Comparison of ENCODE assay signal across 22 mouse cellular contexts in genomic region chr14:120284504-120284903, GRCm38 (mm10). TPM values are rescaled to one million over a fixed set of nuclear protein-coding genes. Genes with fewer than 3 reads are reported as not detected.
DNase-seq lines count a peak whose midpoint lies in the region; ATAC-seq and TF ChIP-seq lines count a peak whose summit lies in the region.
"Had no signal": no experiment of that assay in that cellular context is flagged by ENCODE, and none has a peak within 500 bp of the region (broad histone marks: within the 10 kb centered on the region; RNA-seq: fewer than 3 reads in every experiment).

No protein-coding gene starts in this region.

- WGBS in heart, postnatal 0 days: 50% methylated on average over 5 of the region's 5 CpGs
- WGBS in midbrain, embryonic 13.5 days: 75% methylated on average over 5 of the region's 5 CpGs
- WGBS in midbrain, embryonic 11.5 days: 80% methylated on average over 5 of the region's 5 CpGs

- H3K9ac ChIP-seq in heart, postnatal 0 days (replicated peaks; ENCODE audit: low read depth, low read length): no peak overlapping the region
- H3K9ac ChIP-seq in midbrain, embryonic 13.5 days (replicated peaks): no peak overlapping the region
- no peak overlapping the region for H3K9ac ChIP-seq in midbrain, embryonic 11.5 days (ENCODE audit: low read length)
- H3K9ac ChIP-seq: forebrain, embryonic 13.5 days; hindbrain, embryonic 12.5 days; liver, embryonic 15.5 days; lung, embryonic 15.5 days; neural tube, embryonic 15.5 days had no signal

- no peak overlapping the region for H3K4me3 ChIP-seq in heart, postnatal 0 days (ENCODE audit: low read depth, low read length)
- H3K4me3 ChIP-seq in midbrain, embryonic 13.5 days (replicated peaks): no peak overlapping the region
- no peak overlapping the region for H3K4me3 ChIP-seq in midbrain, embryonic 11.5 days (ENCODE audit: low read depth, low read length)
- H3K4me3 ChIP-seq: erythroblast, embryonic 14.5 days; forebrain, embryonic 13.5 days; hindbrain, embryonic 12.5 days; liver, embryonic 15.5 days; lung, embryonic 15.5 days; neural tube, embryonic 15.5 days had no signal

- 0 out of 2 replicates have a peak overlapping the region, but pooled peaks have one; percentile 8 for H3K27ac ChIP-seq in heart, postnatal 0 days (ENCODE audit: low read depth)
- no peak overlapping the region for H3K27ac ChIP-seq in midbrain, embryonic 13.5 days
- H3K27ac ChIP-seq in midbrain, embryonic 11.5 days (ENCODE audit: low read depth, low read length): no peak overlapping the region
- H3K27ac ChIP-seq: forebrain, embryonic 13.5 days; hindbrain, embryonic 12.5 days; kidney, postnatal 0 days; liver, embryonic 15.5 days; lung, embryonic 15.5 days; neural tube, embryonic 15.5 days had no signal

- no peak for TF ChIP-seq EP300 in heart, postnatal 0 days (IDR thresholded peaks at IDR 0.05; ENCODE audit: low read depth)

- DNase-seq in cerebellum, adult 9-10 months: peak; percentile 31
- no peak for DNase-seq in cerebellum, adult 8-10 months
- no peak for DNase-seq in heart, postnatal 0 days (ENCODE audit: low spot score)
- no peak for DNase-seq in heart, adult 9 months (ENCODE audit: low spot score in 2 of 2)
- DNase-seq in midbrain, embryonic 11.5 days (ENCODE audit: low spot score, missing footprints): no peak
- DNase-seq: cerebellum, adult 2 months; gastrocnemius, postnatal 14 days; heart, adult 18-20 months; heart, postnatal 10 days; kidney, adult 11 months; lung, postnatal 36 days; right cerebral cortex, postnatal 4 days; thymus, postnatal 14 days had no signal

- no peak for ATAC-seq in heart, postnatal 0 days (ENCODE audit: insufficient read depth, low read depth)
- ATAC-seq in midbrain, embryonic 13.5 days: peak; percentile 15; the same call in 1 of the 2 replicates
- no peak for ATAC-seq in midbrain, embryonic 11.5 days (ENCODE audit: low FRiP score)
- no peak for ATAC-seq in erythroblast, adult 5-6 weeks (replicated peaks; ENCODE audit: low FRiP score, poor library complexity, severe bottlenecking)
- ATAC-seq: forebrain, embryonic 13.5 days had no signal

- peaks cover 84% of the 10 kb centered on the region for H3K4me1 ChIP-seq in heart, postnatal 0 days (ENCODE audit: control insufficient read depth, insufficient read depth)
- peaks cover 36% of the 10 kb centered on the region for H3K4me1 ChIP-seq in midbrain, embryonic 13.5 days (replicated peaks)
- peaks cover 2% of the 10 kb centered on the region for H3K4me1 ChIP-seq in midbrain, embryonic 11.5 days (ENCODE audit: control insufficient read depth, insufficient read depth, low read length)

- TF ChIP-seq CTCF in heart, postnatal 0 days (IDR thresholded peaks at IDR 0.05; ENCODE audit: low read depth): no peak

- no peak overlapping the region for H3K4me2 ChIP-seq in heart, postnatal 0 days (ENCODE audit: low read depth, low read length)
- H3K4me2 ChIP-seq in midbrain, embryonic 13.5 days (replicated peaks): no peak overlapping the region
- H3K4me2 ChIP-seq in midbrain, embryonic 11.5 days: no peak overlapping the region
- H3K4me2 ChIP-seq: forebrain, embryonic 13.5 days; hindbrain, embryonic 12.5 days; liver, embryonic 15.5 days; lung, embryonic 15.5 days; neural tube, embryonic 15.5 days had no signal

- no peaks in the 10 kb centered on the region for H3K9me3 ChIP-seq in heart, postnatal 0 days (replicated peaks; ENCODE audit: control insufficient read depth, low read length)
- no peaks in the 10 kb centered on the region for H3K9me3 ChIP-seq in midbrain, embryonic 13.5 days
- no peaks in the 10 kb centered on the region for H3K9me3 ChIP-seq in midbrain, embryonic 11.5 days (ENCODE audit: control insufficient read depth, low read length)
- H3K9me3 ChIP-seq: forebrain, embryonic 13.5 days; hindbrain, embryonic 12.5 days; liver, embryonic 15.5 days; lung, embryonic 15.5 days; neural tube, embryonic 15.5 days had no signal

- peaks cover 5% of the 10 kb centered on the region; the same call in 1 of the 2 replicates for H3K36me3 ChIP-seq in heart, postnatal 0 days (replicated peaks; ENCODE audit: control insufficient read depth, insufficient read depth, low read length)
- H3K36me3 ChIP-seq in midbrain, embryonic 13.5 days: peaks cover 4% of the 10 kb centered on the region; the same call in 1 of the 2 replicates
- H3K36me3 ChIP-seq in midbrain, embryonic 11.5 days (ENCODE audit: control insufficient read depth, insufficient read depth, low read length): no peaks in the 10 kb centered on the region
- H3K36me3 ChIP-seq: hindbrain, embryonic 12.5 days; liver, embryonic 15.5 days; neural tube, embryonic 15.5 days had no signal

- no peaks in the 10 kb centered on the region for H3K27me3 ChIP-seq in heart, postnatal 0 days (ENCODE audit: control insufficient read depth, insufficient read depth, low read length)
- H3K27me3 ChIP-seq in midbrain, embryonic 13.5 days: no peaks in the 10 kb centered on the region
- no peaks in the 10 kb centered on the region for H3K27me3 ChIP-seq in midbrain, embryonic 11.5 days (ENCODE audit: control insufficient read depth, insufficient read depth, low read length)
- H3K27me3 ChIP-seq: forebrain, embryonic 13.5 days; hindbrain, embryonic 12.5 days; liver, embryonic 15.5 days; lung, embryonic 15.5 days; neural tube, embryonic 15.5 days had no signal

RNA-seq across cellular contexts. Expression of gene Mbnl2, which starts 9.0 kb away (rescaled TPM):
- total RNA-seq in heart, postnatal 0 days (2014; rRNA removed; ENCODE audit: low replicate concordance): 288 and 337 TPM in 2 replicates
- polyA plus RNA-seq in heart, postnatal 0 days (2015; fragmentation: Nextera tagmentation; extraction: Ambion mirVana): 136 and 137 TPM in 2 replicates
- polyA plus RNA-seq in midbrain, embryonic 13.5 days (2015; fragmentation: Nextera tagmentation; extraction: Ambion mirVana): 17.2 and 17.6 TPM in 2 replicates
- 36.4 and 40.8 TPM in 2 replicates for polyA plus RNA-seq in midbrain, embryonic 11.5 days (2014; fragmentation: Nextera tagmentation; extraction: Ambion mirVana)
- 36.8 and 45.3 TPM in 2 replicates for total RNA-seq in erythroblast, adult 5-6 weeks (2015; ENCODE audit: low replicate concordance)
- 30.1 and 44.6 TPM in 2 replicates for total RNA-seq in erythroblast, adult 5-6 weeks (2017; ENCODE audit: low replicate concordance)
